In the genomic region with DNA sequence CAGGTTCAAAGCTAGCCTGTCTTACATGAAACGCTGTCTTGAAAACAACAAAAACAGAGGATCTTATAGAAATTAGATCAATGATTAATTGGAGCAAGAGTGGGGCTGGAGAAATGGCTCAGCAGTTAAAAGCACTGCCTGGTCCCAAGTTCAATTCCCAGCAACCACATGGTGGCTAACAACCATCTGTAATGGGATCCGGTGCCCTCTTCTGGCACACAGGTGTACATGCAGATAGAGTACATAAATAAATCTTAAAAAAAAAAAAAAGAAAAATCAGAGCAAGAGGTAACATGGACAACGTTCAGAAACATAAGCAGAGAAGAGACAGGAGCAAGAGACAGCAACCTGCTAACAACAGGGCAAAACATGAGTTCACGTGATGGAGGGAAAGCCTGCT, we compare ENCODE assay signal across 26 mouse cellular contexts. TPM values are rescaled to one million over a fixed set of nuclear protein-coding genes. Genes with fewer than 3 reads are reported as not detected.
DNase-seq lines count a peak whose midpoint lies in the region; ATAC-seq and TF ChIP-seq lines count a peak whose summit lies in the region.
"Had no signal": no experiment of that assay in that cellular context is flagged by ENCODE, and none has a peak within 500 bp of the region (broad histone marks: within the 10 kb centered on the region; RNA-seq: fewer than 3 reads in every experiment).

No protein-coding gene starts in this region.

- no peaks in the 10 kb centered on the region for H3K9me3 ChIP-seq in intestine, postnatal 0 days (ENCODE audit: control insufficient read depth)
- H3K9me3 ChIP-seq in intestine, embryonic 16.5 days (ENCODE audit: control insufficient read depth, low read length), result no peaks in the 10 kb centered on the region
- H3K9me3 ChIP-seq in liver, postnatal 0 days (ENCODE audit: low read length), result no peaks in the 10 kb centered on the region
- H3K9me3 ChIP-seq in liver, embryonic 11.5 days (ENCODE audit: control insufficient read depth, low read length), result no peaks in the 10 kb centered on the region
- no peaks in the 10 kb centered on the region for H3K9me3 ChIP-seq in MEL (replicated peaks; ENCODE audit: insufficient read depth, low read length)
- H3K9me3 ChIP-seq: embryonic facial prominence, embryonic 15.5 days; forebrain, embryonic 10.5 days; G1E; heart, embryonic 13.5 days; hindbrain, embryonic 12.5 days had no signal

- no peak for TF ChIP-seq EP300 in liver, postnatal 0 days (IDR thresholded peaks at IDR 0.05; ENCODE audit: low read depth)
- TF ChIP-seq EP300 in MEL (IDR thresholded peaks at IDR 0.05; ENCODE audit: low read depth in 1 of 2, low read length in 2 of 2), result no peak

- no peak overlapping the region for H3K27ac ChIP-seq in intestine, postnatal 0 days (ENCODE audit: low read depth, low read length)
- H3K27ac ChIP-seq in intestine, embryonic 16.5 days (ENCODE audit: low read length), result no peak overlapping the region
- H3K27ac ChIP-seq in liver, postnatal 0 days (ENCODE audit: low read depth), result no peak overlapping the region
- no peak overlapping the region for H3K27ac ChIP-seq in liver, embryonic 11.5 days (ENCODE audit: low read depth, low read length)
- no peak overlapping the region for H3K27ac ChIP-seq in MEL (ENCODE audit: control insufficient read depth, low read depth, low read length)
- H3K27ac ChIP-seq: embryonic facial prominence, embryonic 15.5 days; forebrain, embryonic 10.5 days; gastrocnemius, adult 2 months; heart, embryonic 13.5 days; hindbrain, embryonic 12.5 days had no signal

- no peak overlapping the region for H3K4me3 ChIP-seq in intestine, postnatal 0 days (ENCODE audit: low read depth, low read length)
- H3K4me3 ChIP-seq in intestine, embryonic 16.5 days (ENCODE audit: low read length), result no peak overlapping the region
- no peak overlapping the region for H3K4me3 ChIP-seq in liver, postnatal 0 days (ENCODE audit: low read depth, low read length)
- H3K4me3 ChIP-seq in liver, embryonic 11.5 days (ENCODE audit: low read depth, low read length), result no peak overlapping the region
- H3K4me3 ChIP-seq in MEL (ENCODE audit: control insufficient read depth in 1 of 2, insufficient read depth in 1 of 2, low read depth in 2 of 2, low read length in 2 of 2), result no peak overlapping the region
- H3K4me3 ChIP-seq: embryonic facial prominence, embryonic 15.5 days; erythroblast, embryonic 14.5 days; forebrain, embryonic 10.5 days; gastrocnemius, adult 2 months; heart, embryonic 13.5 days; hindbrain, embryonic 12.5 days had no signal

- no peaks in the 10 kb centered on the region for H3K36me3 ChIP-seq in intestine, postnatal 0 days (ENCODE audit: control insufficient read depth, insufficient read depth)
- no peaks in the 10 kb centered on the region for H3K36me3 ChIP-seq in intestine, embryonic 16.5 days (ENCODE audit: control insufficient read depth, insufficient read depth, low read length)
- H3K36me3 ChIP-seq in liver, postnatal 0 days (replicated peaks; ENCODE audit: insufficient read depth, low read length), result no peaks in the 10 kb centered on the region
- H3K36me3 ChIP-seq in liver, embryonic 11.5 days (ENCODE audit: control insufficient read depth, insufficient read depth, low read length), result no peaks in the 10 kb centered on the region
- H3K36me3 ChIP-seq in MEL (ENCODE audit: control insufficient read depth in 1 of 2, insufficient read depth in 2 of 2, low read length in 2 of 2), result no peaks in the 10 kb centered on the region
- H3K36me3 ChIP-seq: embryonic facial prominence, embryonic 15.5 days; heart, embryonic 13.5 days had no signal

- peak; percentile 5 for TF ChIP-seq RAD21 in MEL (IDR thresholded peaks at IDR 0.05; ENCODE audit: low read depth, low read length)

- no peak for TF ChIP-seq POLR2A in MEL (IDR thresholded peaks at IDR 0.05; ENCODE audit: control insufficient read depth in 1 of 2, insufficient read depth in 1 of 2, low read depth in 1 of 2, low read length in 2 of 2, poor library complexity in 1 of 2)

- no peaks in the 10 kb centered on the region for H3K4me1 ChIP-seq in intestine, postnatal 0 days (replicated peaks; ENCODE audit: control insufficient read depth, insufficient read depth, low read length)
- no peaks in the 10 kb centered on the region for H3K4me1 ChIP-seq in intestine, embryonic 16.5 days (ENCODE audit: control insufficient read depth, insufficient read depth, low read length)
- no peaks in the 10 kb centered on the region for H3K4me1 ChIP-seq in liver, postnatal 0 days (ENCODE audit: insufficient read depth)
- H3K4me1 ChIP-seq in liver, embryonic 11.5 days (replicated peaks; ENCODE audit: control insufficient read depth, insufficient read depth, low read length), result no peaks in the 10 kb centered on the region
- no peaks in the 10 kb centered on the region for H3K4me1 ChIP-seq in MEL (ENCODE audit: control insufficient read depth in 1 of 2, insufficient read depth in 2 of 2, low read length in 2 of 2)
- H3K4me1 ChIP-seq: embryonic facial prominence, embryonic 15.5 days; hindbrain, embryonic 12.5 days had no signal

- ATAC-seq in intestine, postnatal 0 days, result no peak
- ATAC-seq in intestine, embryonic 16.5 days, result no peak
- ATAC-seq in liver, postnatal 0 days, result no peak
- ATAC-seq in liver, embryonic 11.5 days (replicated peaks; ENCODE audit: low FRiP score), result no peak
- no peak for ATAC-seq in megakaryocyte, adult 5-6 weeks (ENCODE audit: poor library complexity, severe bottlenecking)
- ATAC-seq: forebrain, embryonic 14.5 days; hindbrain, embryonic 16.5 days had no signal

- no peak overlapping the region for H3K9ac ChIP-seq in intestine, postnatal 0 days (ENCODE audit: low read depth, low read length)
- H3K9ac ChIP-seq in intestine, embryonic 16.5 days (ENCODE audit: low read depth, low read length), result no peak overlapping the region
- H3K9ac ChIP-seq in liver, postnatal 0 days (replicated peaks), result no peak overlapping the region
- no peak overlapping the region for H3K9ac ChIP-seq in liver, embryonic 11.5 days (ENCODE audit: low read depth, low read length)
- H3K9ac ChIP-seq in MEL (ENCODE audit: control insufficient read depth, low read depth, low read length, poor library complexity, severe bottlenecking), result no peak overlapping the region
- H3K9ac ChIP-seq: embryonic facial prominence, embryonic 15.5 days; heart, embryonic 13.5 days; hindbrain, embryonic 12.5 days had no signal

- no peaks in the 10 kb centered on the region for H3K27me3 ChIP-seq in intestine, postnatal 0 days (replicated peaks; ENCODE audit: control insufficient read depth, insufficient read depth, low read length)
- H3K27me3 ChIP-seq in intestine, embryonic 16.5 days (replicated peaks; ENCODE audit: control insufficient read depth, insufficient read depth, low read length), result no peaks in the 10 kb centered on the region
- H3K27me3 ChIP-seq in liver, postnatal 0 days (ENCODE audit: insufficient read depth, low read length), result 0 out of 2 replicates have a peak, but pooled peaks cover 2% of the 10 kb centered on the region
- no peaks in the 10 kb centered on the region; the same call in 1 of the 2 replicates for H3K27me3 ChIP-seq in liver, embryonic 11.5 days (replicated peaks; ENCODE audit: control insufficient read depth, insufficient read depth, low read length)
- no peaks in the 10 kb centered on the region for H3K27me3 ChIP-seq in MEL (ENCODE audit: control insufficient read depth in 1 of 2, insufficient read depth in 2 of 2, low read length in 2 of 2)
- H3K27me3 ChIP-seq: embryonic facial prominence, embryonic 15.5 days; hindbrain, embryonic 12.5 days had no signal

- 88% methylated on average over 4 of the region's 4 CpGs for WGBS in intestine, postnatal 0 days
- 84% methylated on average over 4 of the region's 4 CpGs for WGBS in intestine, embryonic 16.5 days
- WGBS in liver, postnatal 0 days (ENCODE audit: insufficient replicate concordance), result 81% methylated on average over 4 of the region's 4 CpGs
- 87% methylated on average over 4 of the region's 4 CpGs for WGBS in liver, embryonic 11.5 days

- no peak for DNase-seq in liver, postnatal 0 days
- no peak for DNase-seq in liver, embryonic 11.5 days (ENCODE audit: low spot score)
- DNase-seq in MEL (ENCODE audit: low read depth, low spot score), result no peak
- no peak for DNase-seq in heart, adult 9 months (ENCODE audit: low spot score in 2 of 2)
- DNase-seq: adrenal gland, adult 8-10 months; adrenal gland, postnatal 36 days; cerebellum, adult 8-10 months; cerebellum, postnatal 14 days; embryo, embryonic 11 days; gastrocnemius, adult 2 months; gastrocnemius, postnatal 25 days; heart, postnatal 36 days had no signal

- H3K79me2 ChIP-seq in MEL (ENCODE audit: control insufficient read depth, insufficient read depth, low read length, poor library complexity), result no peaks in the 10 kb centered on the region

- no peak overlapping the region for H3K4me2 ChIP-seq in intestine, postnatal 0 days (replicated peaks; ENCODE audit: low read depth)
- H3K4me2 ChIP-seq in intestine, embryonic 16.5 days (ENCODE audit: low read depth, low read length), result no peak overlapping the region
- H3K4me2 ChIP-seq in liver, postnatal 0 days (ENCODE audit: low read depth, low read length), result no peak overlapping the region
- H3K4me2 ChIP-seq in liver, embryonic 11.5 days, result no peak overlapping the region
- H3K4me2 ChIP-seq: embryonic facial prominence, embryonic 15.5 days; heart, embryonic 13.5 days; hindbrain, embryonic 12.5 days had no signal

- peak; percentile 19; the same call in 1 of the 2 replicates for TF ChIP-seq CTCF in intestine, postnatal 0 days (IDR thresholded peaks at IDR 0.05; ENCODE audit: low read depth)
- TF ChIP-seq CTCF in liver, postnatal 0 days (IDR thresholded peaks at IDR 0.05; ENCODE audit: low read depth), result 0 out of 2 replicates have a peak, but pooled peaks have one; percentile 4
- TF ChIP-seq CTCF in MEL (IDR thresholded peaks at IDR 0.05 in 2 of 3, conservative IDR thresholded peaks at IDR 0.05 in 1 of 3; ENCODE audit: control insufficient read depth in 1 of 3, insufficient read depth in 1 of 3, low read depth in 2 of 3, low read length in 3 of 3, poor library complexity in 1 of 3, severe bottlenecking in 1 of 3), result peak; percentile 4 to 33 (median 11); a peak in 2 of 6 replicates

RNA-seq across cellular contexts. Expression of a gene that starts 11.6 kb away (rescaled TPM):
- 22.0 and 23.0 TPM in 2 replicates for polyA plus RNA-seq in intestine, postnatal 0 days (2015; fragmentation: Nextera tagmentation; extraction: Ambion mirVana)
- polyA plus RNA-seq in intestine, embryonic 16.5 days (2015; fragmentation: Nextera tagmentation; extraction: Ambion mirVana), result 37.6 and 45.3 TPM in 2 replicates
- polyA plus RNA-seq in liver, postnatal 0 days (2015; fragmentation: Nextera tagmentation; extraction: Ambion mirVana), result 30.2 and 36.1 TPM in 2 replicates
- 107 and 110 TPM in 2 replicates for polyA plus RNA-seq in liver, embryonic 11.5 days (2014; fragmentation: Nextera tagmentation; extraction: Ambion mirVana)
- 64.6 and 65.0 TPM in 2 replicates for total RNA-seq in MEL (2012; rRNA removed)
- 100 to 1,000 TPM; 147 to 455 TPM for polyA plus RNA-seq in MEL (2012; ENCODE audit: insufficient read depth in 1 of 2, insufficient read length in 2 of 2, low read depth in 1 of 2, low replicate concordance in 2 of 2, missing spikeins in 1 of 2)
- total RNA-seq in megakaryocyte, adult 5-6 weeks (2015), result 32.5 and 36.1 TPM in 2 replicates
- total RNA-seq in megakaryocyte, adult 5-6 weeks (2017), result 42.1 and 43.6 TPM in 2 replicates

RNA-seq across cellular contexts. Expression of a gene that starts 12.0 kb away (rescaled TPM):
- polyA plus RNA-seq in intestine, postnatal 0 days (2015; fragmentation: Nextera tagmentation; extraction: Ambion mirVana), result 4.1 and 4.7 TPM in 2 replicates
- polyA plus RNA-seq in intestine, embryonic 16.5 days (2015; fragmentation: Nextera tagmentation; extraction: Ambion mirVana), result 5.6 and 7.9 TPM in 2 replicates
- not detected in 2 replicates for polyA plus RNA-seq in liver, postnatal 0 days (2015; fragmentation: Nextera tagmentation; extraction: Ambion mirVana)
- 0.26 and 0.53 TPM in 2 replicates for polyA plus RNA-seq in liver, embryonic 11.5 days (2014; fragmentation: Nextera tagmentation; extraction: Ambion mirVana)
- not detected in 2 replicates for total RNA-seq in MEL (2012; rRNA removed)
- polyA plus RNA-seq in MEL (2012; ENCODE audit: insufficient read depth in 1 of 2, insufficient read length in 2 of 2, low read depth in 1 of 2, low replicate concordance in 2 of 2, missing spikeins in 1 of 2), result not detected
- total RNA-seq in megakaryocyte, adult 5-6 weeks (2015), result not detected in 2 replicates
- not detected in 2 replicates for total RNA-seq in megakaryocyte, adult 5-6 weeks (2017)
- total RNA-seq: gastrocnemius, adult 2 months; gastrocnemius, postnatal 25 days; granulocyte monocyte progenitor cell, adult 5-6 weeks; heart, postnatal 36 days had no signal
- polyA plus RNA-seq: C2C12; erythroblast, embryonic 14.5 days; G1E; heart, postnatal 0 days had no signal

RNA-seq across cellular contexts. Expression of a gene that starts 24.2 kb away (rescaled TPM):
- polyA plus RNA-seq in intestine, postnatal 0 days (2015; fragmentation: Nextera tagmentation; extraction: Ambion mirVana), result 9.4 and 14.4 TPM in 2 replicates
- polyA plus RNA-seq in intestine, embryonic 16.5 days (2015; fragmentation: Nextera tagmentation; extraction: Ambion mirVana), result 16.1 and 16.7 TPM in 2 replicates
- polyA plus RNA-seq in liver, postnatal 0 days (2015; fragmentation: Nextera tagmentation; extraction: Ambion mirVana), result 7.7 and 8.0 TPM in 2 replicates
- polyA plus RNA-seq in liver, embryonic 11.5 days (2014; fragmentation: Nextera tagmentation; extraction: Ambion mirVana), result 28.6 and 32.9 TPM in 2 replicates
- 29.0 and 31.1 TPM in 2 replicates for total RNA-seq in MEL (2012; rRNA removed)
- polyA plus RNA-seq in MEL (2012; ENCODE audit: insufficient read depth in 1 of 2, insufficient read length in 2 of 2, low read depth in 1 of 2, low replicate concordance in 2 of 2, missing spikeins in 1 of 2), result 10 to 100 TPM in 1 of 2 experiments, not detected in 1; 47.5 TPM
- total RNA-seq in megakaryocyte, adult 5-6 weeks (2015), result 5.4 and 7.0 TPM in 2 replicates
- 0.81 and 1.4 TPM in 2 replicates for total RNA-seq in megakaryocyte, adult 5-6 weeks (2017)

RNA-seq across cellular contexts. Expression of a gene that starts 41.0 kb away (rescaled TPM):
- 3.9 TPM in 2 replicates for polyA plus RNA-seq in intestine, postnatal 0 days (2015; fragmentation: Nextera tagmentation; extraction: Ambion mirVana)
- polyA plus RNA-seq in intestine, embryonic 16.5 days (2015; fragmentation: Nextera tagmentation; extraction: Ambion mirVana), result 3.6 and 3.8 TPM in 2 replicates
- polyA plus RNA-seq in liver, postnatal 0 days (2015; fragmentation: Nextera tagmentation; extraction: Ambion mirVana), result 2.1 and 2.3 TPM in 2 replicates
- polyA plus RNA-seq in liver, embryonic 11.5 days (2014; fragmentation: Nextera tagmentation; extraction: Ambion mirVana), result 9.0 TPM in 2 replicates
- total RNA-seq in MEL (2012; rRNA removed), result 25.1 and 28.3 TPM in 2 replicates
- 10 to 100 TPM; 22.8 to 74.3 TPM for polyA plus RNA-seq in MEL (2012; ENCODE audit: insufficient read depth in 1 of 2, insufficient read length in 2 of 2, low read depth in 1 of 2, low replicate concordance in 2 of 2, missing spikeins in 1 of 2)
- total RNA-seq in megakaryocyte, adult 5-6 weeks (2015), result 13.8 and 14.6 TPM in 2 replicates
- 19.2 and 20.7 TPM in 2 replicates for total RNA-seq in megakaryocyte, adult 5-6 weeks (2017)
